Comparison of ENCODE assay signal across 8 mouse cellular contexts in genomic region chr7:67954591-67955185, GRCm38 (mm10). TPM values are rescaled to one million over a fixed set of nuclear protein-coding genes. Genes with fewer than 3 reads are reported as not detected.
DNase-seq lines count a peak whose midpoint lies in the region; ATAC-seq and TF ChIP-seq lines count a peak whose summit lies in the region.

No protein-coding gene starts in this region.

- peak overlapping the region; percentile 82 for H3K4me3 ChIP-seq in heart, embryonic 13.5 days
- peak overlapping the region; percentile 96 for H3K4me3 ChIP-seq in cortical plate, adult 2 months (ENCODE audit: insufficient read depth, low read length)
- H3K4me3 ChIP-seq in hindbrain, embryonic 13.5 days: peak overlapping the region; percentile 97
- peak overlapping the region; percentile 85 for H3K4me3 ChIP-seq in midbrain, embryonic 14.5 days (replicated peaks; ENCODE audit: low read depth, low read length)

- no peaks in the 10 kb centered on the region for H3K27me3 ChIP-seq in heart, embryonic 13.5 days (replicated peaks)
- no peaks in the 10 kb centered on the region for H3K27me3 ChIP-seq in hindbrain, embryonic 13.5 days
- H3K27me3 ChIP-seq in midbrain, embryonic 14.5 days (ENCODE audit: control insufficient read depth, insufficient read depth, low read length): no peaks in the 10 kb centered on the region

- H3K9ac ChIP-seq in heart, embryonic 13.5 days: peak overlapping the region; percentile 99
- H3K9ac ChIP-seq in hindbrain, embryonic 13.5 days: peak overlapping the region; percentile 93
- H3K9ac ChIP-seq in midbrain, embryonic 14.5 days (replicated peaks; ENCODE audit: low read length): peak overlapping the region; percentile 94

- H3K9me3 ChIP-seq in heart, embryonic 13.5 days: no peaks in the 10 kb centered on the region
- no peaks in the 10 kb centered on the region for H3K9me3 ChIP-seq in hindbrain, embryonic 13.5 days
- no peaks in the 10 kb centered on the region for H3K9me3 ChIP-seq in midbrain, embryonic 14.5 days (ENCODE audit: control insufficient read depth, low read length)

- peak overlapping the region; percentile 83 for H3K4me2 ChIP-seq in heart, embryonic 13.5 days
- H3K4me2 ChIP-seq in hindbrain, embryonic 13.5 days: peak overlapping the region; percentile 90
- H3K4me2 ChIP-seq in midbrain, embryonic 14.5 days (ENCODE audit: low read length): peak overlapping the region; percentile 99

- no peak for DNase-seq in heart, adult 18-20 months
- no peak for DNase-seq in midbrain, embryonic 14.5 days
- no peak for DNase-seq in urinary bladder, adult 18-20 months (ENCODE audit: low spot score in 2 of 2)
- no peak for DNase-seq in frontal cortex, postnatal 10 days (ENCODE audit: low spot score in 2 of 2)
- no peak for DNase-seq in layer of hippocampus, adult 18-20 months (ENCODE audit: low spot score in 2 of 2)

- no peak for TF ChIP-seq CTCF in cortical plate, adult 2 months (IDR thresholded peaks at IDR 0.05; ENCODE audit: extremely low read depth, insufficient read depth, low read length)

- WGBS in heart, embryonic 13.5 days: 13% methylated on average over 10 of the region's 10 CpGs
- WGBS in hindbrain, embryonic 13.5 days: 5% methylated on average over 10 of the region's 10 CpGs
- WGBS in midbrain, embryonic 14.5 days: under 1% methylated on average over 10 of the region's 10 CpGs

- H3K27ac ChIP-seq in heart, embryonic 13.5 days (replicated peaks): peak overlapping the region; percentile 100
- H3K27ac ChIP-seq in cortical plate, adult 2 months (ENCODE audit: insufficient read depth, low read length): peak overlapping the region; percentile 58; the same call in 1 of the 2 replicates
- peak overlapping the region; percentile 13; the same call in 1 of the 2 replicates for H3K27ac ChIP-seq in hindbrain, embryonic 13.5 days
- H3K27ac ChIP-seq in midbrain, embryonic 14.5 days (replicated peaks; ENCODE audit: low read depth, low read length): no peak overlapping the region

- no peaks in the 10 kb centered on the region for H3K36me3 ChIP-seq in heart, embryonic 13.5 days
- H3K36me3 ChIP-seq in hindbrain, embryonic 13.5 days: no peaks in the 10 kb centered on the region
- no peaks in the 10 kb centered on the region for H3K36me3 ChIP-seq in midbrain, embryonic 14.5 days (ENCODE audit: control insufficient read depth, insufficient read depth, low read length)

- TF ChIP-seq POLR2A in cortical plate, adult 2 months (IDR thresholded peaks at IDR 0.05; ENCODE audit: extremely low read depth, insufficient read depth, low read length): no peak

- H3K4me1 ChIP-seq in heart, embryonic 13.5 days: peaks cover 56% of the 10 kb centered on the region
- peaks cover 3% of the 10 kb centered on the region for H3K4me1 ChIP-seq in cortical plate, adult 2 months (ENCODE audit: control insufficient read depth, insufficient read depth, low read length)
- H3K4me1 ChIP-seq in hindbrain, embryonic 13.5 days (replicated peaks): peaks cover 60% of the 10 kb centered on the region
- peaks cover 32% of the 10 kb centered on the region for H3K4me1 ChIP-seq in midbrain, embryonic 14.5 days (ENCODE audit: control insufficient read depth, insufficient read depth, low read length)

- ATAC-seq in heart, embryonic 13.5 days (ENCODE audit: extremely low read depth, insufficient number of reproducible peaks, low FRiP score, low TSS enrichment): no peak
- no peak for ATAC-seq in hindbrain, embryonic 13.5 days (ENCODE audit: low FRiP score)
- no peak for ATAC-seq in midbrain, embryonic 14.5 days (ENCODE audit: low FRiP score, low TSS enrichment)

RNA-seq across cellular contexts. Expression of gene Igf1r, which starts 2.1 kb away (rescaled TPM):
- 15.0 and 15.2 TPM in 2 replicates for polyA plus RNA-seq in heart, embryonic 13.5 days (2015; fragmentation: Nextera tagmentation; extraction: Ambion mirVana)
- 10 to 100 TPM; 10.1 to 15.5 TPM for total RNA-seq in heart, adult 18-20 months (2021)
- 22.7 TPM in 2 replicates for polyA plus RNA-seq in cortical plate, adult 2 months (2012; rRNA removed)
- 24.9 and 26.8 TPM in 2 replicates for polyA plus RNA-seq in hindbrain, embryonic 13.5 days (2015; fragmentation: Nextera tagmentation; extraction: Ambion mirVana)
- 25.8 and 34.1 TPM in 2 replicates for polyA plus RNA-seq in midbrain, embryonic 14.5 days (2014; fragmentation: Nextera tagmentation; extraction: Ambion mirVana)
- total RNA-seq in layer of hippocampus, adult 18-20 months (2021): 10 to 100 TPM; 41.5 to 43.0 TPM
